Mouse (Mus musculus): Measurements from ENCODE around the gene Sult2b1. TPM values are rescaled to one million over a fixed set of nuclear protein-coding genes. Genes with fewer than 3 reads are reported as not detected.

Sult2b1 gene
- polyA plus RNA-seq, 1 experiment from 2014 or later: 7.9 TPM

GRCm38 (mm10) chr7:45808471-45808870 is 24.0 kb upstream of the Sult2b1 start:
- no peaks in the 10 kb centered on the region for H3K9me3 ChIP-seq (ENCODE audit: control insufficient read depth, low read length)
- WGBS: 50% methylated on average over 10 of the region's 11 CpGs
- no peak overlapping the region for H3K4me2 ChIP-seq (ENCODE audit: low read depth, low read length)
- H3K4me3 ChIP-seq (ENCODE audit: low read length): no peak overlapping the region
- H3K9ac ChIP-seq (ENCODE audit: low read length): no peak overlapping the region
- H3K27ac ChIP-seq (ENCODE audit: low read length): no peak overlapping the region
- no peak for ATAC-seq (ENCODE audit: low read depth)
- peaks cover 9% of the 10 kb centered on the region for H3K4me1 ChIP-seq (replicated peaks; ENCODE audit: control insufficient read depth, insufficient read depth, low read length)
- H3K36me3 ChIP-seq (ENCODE audit: control insufficient read depth, insufficient read depth, low read length): peaks cover 56% of the 10 kb centered on the region
- H3K27me3 ChIP-seq (ENCODE audit: control insufficient read depth, insufficient read depth, low read depth, low read length): no peaks in the 10 kb centered on the region

GRCm38 (mm10) chr7:45805941-45806340 is 21.5 kb upstream of the Sult2b1 start:
- H3K9me3 ChIP-seq (ENCODE audit: control insufficient read depth, low read length): no peaks in the 10 kb centered on the region
- H3K27me3 ChIP-seq (ENCODE audit: control insufficient read depth, insufficient read depth, low read depth, low read length): no peaks in the 10 kb centered on the region
- peaks cover 40% of the 10 kb centered on the region for H3K36me3 ChIP-seq (ENCODE audit: control insufficient read depth, insufficient read depth, low read length)
- H3K4me2 ChIP-seq (ENCODE audit: low read depth, low read length): no peak overlapping the region
- H3K9ac ChIP-seq (ENCODE audit: low read length): no peak overlapping the region
- 0 out of 2 replicates have a peak, but pooled peaks cover 2% of the 10 kb centered on the region for H3K4me1 ChIP-seq (replicated peaks; ENCODE audit: control insufficient read depth, insufficient read depth, low read length)
- WGBS: 44% methylated on average over 5 of the region's 5 CpGs
- no peak overlapping the region for H3K4me3 ChIP-seq (ENCODE audit: low read length)
- no peak overlapping the region for H3K27ac ChIP-seq (ENCODE audit: low read length)
- no peak for ATAC-seq (ENCODE audit: low read depth)

- Histone ChIP-seq H3K9me3 (ENCODE audit: control insufficient read depth, low read length) (no peaks in the 10 kb centered on the region), H3K4me2 (ENCODE audit: low read depth, low read length) (no peak overlapping the region), H3K36me3 (ENCODE audit: control insufficient read depth, insufficient read depth, low read length) (peaks cover 9% of the 10 kb centered on the region), H3K27me3 (ENCODE audit: control insufficient read depth, insufficient read depth, low read depth, low read length) (peaks cover 17% of the 10 kb centered on the region), H3K9ac (ENCODE audit: low read length) (no peak overlapping the region), H3K4me3 (ENCODE audit: low read length) (no peak overlapping the region), H3K4me1 (replicated peaks; ENCODE audit: control insufficient read depth, insufficient read depth, low read length) (peaks cover 22% of the 10 kb centered on the region), H3K27ac (ENCODE audit: low read length) (no peak overlapping the region)
- WGBS: 87% methylated on average over 6 of the region's 6 CpGs
- ATAC-seq (ENCODE audit: low read depth): no peak
Observed at GRCm38 (mm10) chr7:45802551-45802950, 18.1 kb upstream of the Sult2b1 start.

GRCm38 (mm10) chr7:45801348-45801747 is 16.9 kb upstream of the Sult2b1 start:
- peak overlapping the region; percentile 65; the same call in 1 of the 2 replicates for H3K27ac ChIP-seq (ENCODE audit: low read length)
- peaks cover 22% of the 10 kb centered on the region for H3K4me1 ChIP-seq (replicated peaks; ENCODE audit: control insufficient read depth, insufficient read depth, low read length)
- peaks cover 25% of the 10 kb centered on the region for H3K27me3 ChIP-seq (ENCODE audit: control insufficient read depth, insufficient read depth, low read depth, low read length)
- WGBS: under 1% methylated on average over 12 of the region's 12 CpGs
- H3K4me3 ChIP-seq (ENCODE audit: low read length): peak overlapping the region; percentile 42
- H3K9ac ChIP-seq (ENCODE audit: low read length): 0 out of 2 replicates have a peak overlapping the region, but pooled peaks have one; percentile 29
- H3K36me3 ChIP-seq (ENCODE audit: control insufficient read depth, insufficient read depth, low read length): no peaks in the 10 kb centered on the region
- H3K4me2 ChIP-seq (ENCODE audit: low read depth, low read length): peak overlapping the region; percentile 62
- peak; percentile 58 for ATAC-seq (ENCODE audit: low read depth)
- no peaks in the 10 kb centered on the region for H3K9me3 ChIP-seq (ENCODE audit: control insufficient read depth, low read length)

- H3K9me3 ChIP-seq (ENCODE audit: control insufficient read depth, low read length): no peaks in the 10 kb centered on the region
- peak overlapping the region; percentile 52 for H3K9ac ChIP-seq (ENCODE audit: low read length)
- peak overlapping the region; percentile 65 for H3K27ac ChIP-seq (ENCODE audit: low read length)
- H3K36me3 ChIP-seq (ENCODE audit: control insufficient read depth, insufficient read depth, low read length): no peaks in the 10 kb centered on the region
- H3K4me3 ChIP-seq (ENCODE audit: low read length): peak overlapping the region; percentile 42
- H3K4me1 ChIP-seq (replicated peaks; ENCODE audit: control insufficient read depth, insufficient read depth, low read length): peaks cover 22% of the 10 kb centered on the region
- WGBS: 8% methylated on average over 22 of the region's 25 CpGs
- peak overlapping the region; percentile 62 for H3K4me2 ChIP-seq (ENCODE audit: low read depth, low read length)
- ATAC-seq (ENCODE audit: low read depth): peak; percentile 84
- peaks cover 25% of the 10 kb centered on the region for H3K27me3 ChIP-seq (ENCODE audit: control insufficient read depth, insufficient read depth, low read depth, low read length)
Observed at GRCm38 (mm10) chr7:45800546-45801204, 16.2 kb upstream of the Sult2b1 start.

- no peaks in the 10 kb centered on the region for H3K36me3 ChIP-seq (ENCODE audit: control insufficient read depth, insufficient read depth, low read length)
- peak overlapping the region; percentile 52; the same call in 1 of the 2 replicates for H3K9ac ChIP-seq (ENCODE audit: low read length)
- H3K4me2 ChIP-seq (ENCODE audit: low read depth, low read length): peak overlapping the region; percentile 62
- ATAC-seq (ENCODE audit: low read depth): peak; percentile 24; the same call in 1 of the 2 replicates
- peaks cover 25% of the 10 kb centered on the region for H3K27me3 ChIP-seq (ENCODE audit: control insufficient read depth, insufficient read depth, low read depth, low read length)
- H3K27ac ChIP-seq (ENCODE audit: low read length): peak overlapping the region; percentile 36
- H3K4me3 ChIP-seq (ENCODE audit: low read length): peak overlapping the region; percentile 42
- H3K9me3 ChIP-seq (ENCODE audit: control insufficient read depth, low read length): no peaks in the 10 kb centered on the region
- 33% methylated on average over 7 of the region's 7 CpGs for WGBS
- peaks cover 22% of the 10 kb centered on the region for H3K4me1 ChIP-seq (replicated peaks; ENCODE audit: control insufficient read depth, insufficient read depth, low read length)
Observed at GRCm38 (mm10) chr7:45800001-45800400, 15.5 kb upstream of the Sult2b1 start.

- H3K4me1 ChIP-seq (replicated peaks; ENCODE audit: control insufficient read depth, insufficient read depth, low read length): peaks cover 22% of the 10 kb centered on the region
- no peak overlapping the region for H3K9ac ChIP-seq (ENCODE audit: low read length)
- H3K36me3 ChIP-seq (ENCODE audit: control insufficient read depth, insufficient read depth, low read length): no peaks in the 10 kb centered on the region
- 45% methylated on average over 7 of the region's 7 CpGs for WGBS
- H3K27me3 ChIP-seq (ENCODE audit: control insufficient read depth, insufficient read depth, low read depth, low read length): peaks cover 25% of the 10 kb centered on the region
- H3K4me2 ChIP-seq (ENCODE audit: low read depth, low read length): peak overlapping the region; percentile 64
- H3K4me3 ChIP-seq (ENCODE audit: low read length): peak overlapping the region; percentile 51
- no peak overlapping the region; the same call in 1 of the 2 replicates for H3K27ac ChIP-seq (ENCODE audit: low read length)
- H3K9me3 ChIP-seq (ENCODE audit: control insufficient read depth, low read length): no peaks in the 10 kb centered on the region
- no peak for ATAC-seq (ENCODE audit: low read depth)
Observed at GRCm38 (mm10) chr7:45798931-45799330, 14.5 kb upstream of the Sult2b1 start.

GRCm38 (mm10) chr7:45798511-45798836 is 14.0 kb upstream of the Sult2b1 start:
- Histone ChIP-seq H3K4me1 (replicated peaks; ENCODE audit: control insufficient read depth, insufficient read depth, low read length) (peaks cover 22% of the 10 kb centered on the region), H3K4me2 (ENCODE audit: low read depth, low read length) (peak overlapping the region; percentile 64), H3K27ac (ENCODE audit: low read length) (no peak overlapping the region), H3K36me3 (ENCODE audit: control insufficient read depth, insufficient read depth, low read length) (no peaks in the 10 kb centered on the region), H3K4me3 (ENCODE audit: low read length) (peak overlapping the region; percentile 51), H3K27me3 (ENCODE audit: control insufficient read depth, insufficient read depth, low read depth, low read length) (peaks cover 25% of the 10 kb centered on the region), H3K9ac (ENCODE audit: low read length) (peak overlapping the region; percentile 68), H3K9me3 (ENCODE audit: control insufficient read depth, low read length) (no peaks in the 10 kb centered on the region)
- under 1% methylated on average over 19 of the region's 19 CpGs for WGBS
- peak; percentile 10; the same call in 1 of the 2 replicates for ATAC-seq (ENCODE audit: low read depth)

GRCm38 (mm10) chr7:45797661-45798510 is 13.4 kb upstream of the Sult2b1 start:
- H3K4me2 ChIP-seq (ENCODE audit: low read depth, low read length): peak overlapping the region; percentile 64
- peak overlapping the region; percentile 68 for H3K9ac ChIP-seq (ENCODE audit: low read length)
- no peaks in the 10 kb centered on the region for H3K36me3 ChIP-seq (ENCODE audit: control insufficient read depth, insufficient read depth, low read length)
- H3K27ac ChIP-seq (ENCODE audit: low read length): no peak overlapping the region
- no peak for ATAC-seq (ENCODE audit: low read depth)
- WGBS: 2% methylated on average over 55 of the region's 60 CpGs
- H3K9me3 ChIP-seq (ENCODE audit: control insufficient read depth, low read length): no peaks in the 10 kb centered on the region
- peaks cover 22% of the 10 kb centered on the region for H3K4me1 ChIP-seq (replicated peaks; ENCODE audit: control insufficient read depth, insufficient read depth, low read length)
- peaks cover 25% of the 10 kb centered on the region for H3K27me3 ChIP-seq (ENCODE audit: control insufficient read depth, insufficient read depth, low read depth, low read length)
- H3K4me3 ChIP-seq (ENCODE audit: low read length): peak overlapping the region; percentile 51

Measured in lung, embryonic 16.5 days (tissue).